Mouse (Mus musculus) myocyte (in vitro differentiated cells): ENCODE data around the gene C3ar1.

Experiments
- POLR2A ChIP-seq: IDR thresholded peaks from one replicate; pipeline ENCODE4 v1.6.1; 2011; ENCODE audit warnings: low read depth, mild to moderate bottlenecking, control low read depth, moderate library complexity; ENCODE audit not compliant: insufficient read length
- REST ChIP-seq: IDR thresholded peaks from one replicate; pipeline ENCODE4 v1.6.1; 2011; ENCODE audit warnings: mild to moderate bottlenecking, control low read depth, moderate library complexity; ENCODE audit not compliant: insufficient read depth, insufficient read length
- TCF12 ChIP-seq: IDR thresholded peaks from one replicate; pipeline ENCODE4 v1.6.1; 2011; ENCODE audit warnings: mild to moderate bottlenecking, control low read depth; ENCODE audit not compliant: poor library complexity, insufficient read depth, severe bottlenecking

DNA sequence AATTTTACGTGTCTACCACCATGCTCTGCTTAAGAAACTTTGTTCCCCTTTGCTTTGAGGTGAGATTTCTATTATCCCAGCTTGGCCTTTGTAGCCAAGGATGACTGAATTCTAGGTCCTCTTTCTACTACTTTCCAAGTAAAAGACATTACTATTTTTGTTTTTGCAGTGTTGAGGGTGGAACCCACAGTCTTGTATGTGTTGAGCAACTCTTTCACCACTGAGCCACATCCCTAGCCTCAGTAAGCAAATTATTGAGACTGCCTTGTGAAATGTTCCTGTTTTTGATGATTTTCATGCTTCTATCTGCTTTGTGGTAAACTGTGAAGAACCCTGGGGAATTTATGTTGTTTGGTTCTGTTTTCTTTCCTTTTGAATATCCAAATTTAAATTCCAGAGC is 6.9 kb upstream of the C3ar1 start:
- TF ChIP-seq POLR2A (no peak), TCF12 (no peak), REST (no peak)
